Mouse (Mus musculus) neutrophil, adult 5-6 weeks (primary cell): Measurements from ENCODE around the gene Agap1. TPM values are rescaled to one million over a fixed set of nuclear protein-coding genes. Genes with fewer than 3 reads are reported as not detected.

ENCODE experiments used
- ATAC-seq: fragments of 151-379, 151-347 bp; 2 replicates; pipeline ENCODE4 v1.8.0; 2017; ENCODE audit warnings: mild to moderate bottlenecking, moderate TSS enrichment; ENCODE audit not compliant: insufficient number of reproducible peaks, poor library complexity, low FRiP score, severe bottlenecking; ENCODE audit errors: extremely low read depth
- total RNA-seq: library from RNA; stranded (forward); fragments of 200-1000 nt; gene quantifications from 2 replicates; pipeline ENCODE4 v1.2.3, GENCODE M21; 2017

Agap1 gene
- total RNA-seq, 1 experiment from 2014 or later = 9.7 TPM

DNA sequence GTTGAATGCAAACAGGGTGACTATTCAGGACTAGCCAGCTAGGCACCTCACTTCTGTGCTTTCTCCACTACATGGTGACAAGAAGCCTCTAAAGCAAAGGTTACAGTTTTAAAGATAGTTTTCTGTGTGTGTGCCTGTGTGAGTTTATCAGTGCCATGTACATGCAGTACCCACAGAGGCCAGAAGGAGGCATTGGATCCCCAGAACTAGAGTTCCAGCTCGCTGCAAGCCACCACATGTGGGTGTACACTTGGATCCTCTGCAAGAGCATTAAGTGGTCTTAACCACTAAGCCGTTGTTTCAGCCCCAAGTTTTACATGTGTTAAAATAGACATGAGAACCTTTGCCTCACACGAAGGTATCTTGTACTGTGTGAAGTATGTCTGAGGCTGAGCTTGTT is 219.1 kb downstream of the Agap1 start:
- no peak for ATAC-seq

DNA sequence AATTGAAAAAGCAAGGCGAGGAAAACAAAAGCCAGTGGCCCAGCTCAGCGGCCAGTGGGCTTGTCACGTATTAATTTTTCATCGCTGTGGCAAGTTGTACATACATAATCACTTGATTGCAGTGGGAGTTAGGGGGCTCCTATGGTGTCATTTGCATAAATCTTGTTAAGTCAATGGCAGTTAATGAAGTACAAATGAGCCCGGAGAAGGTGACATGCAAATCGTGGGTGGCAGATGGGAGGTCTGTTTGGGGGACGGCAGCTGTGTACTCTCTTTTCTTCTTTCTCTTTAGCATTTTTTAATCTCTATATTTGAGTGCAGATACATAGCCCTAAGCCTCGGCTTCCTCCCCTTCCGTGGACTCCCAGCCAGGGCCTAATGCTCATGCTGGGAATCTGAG is 220.1 kb downstream of the Agap1 start:
- ATAC-seq = no peak

DNA sequence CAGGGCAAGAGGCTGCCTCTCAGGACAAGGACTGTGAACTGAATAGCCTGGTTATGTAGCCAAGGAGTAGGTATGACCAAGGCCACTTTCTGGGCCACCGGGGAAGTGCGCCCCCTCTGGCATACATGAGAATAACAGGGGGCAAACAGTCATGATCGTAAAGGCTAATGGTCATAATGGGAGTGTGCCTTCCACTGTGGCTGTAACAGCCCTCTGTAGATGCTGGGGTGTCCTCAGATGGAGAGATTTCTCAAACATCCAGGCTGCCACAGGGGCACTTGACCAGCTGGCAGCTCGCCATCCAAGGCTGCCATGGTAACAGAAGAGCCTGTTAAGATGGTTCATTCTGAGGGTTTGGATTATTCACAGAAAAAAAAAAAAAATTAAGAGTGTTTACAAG is 221.8 kb downstream of the Agap1 start:
- ATAC-seq = no peak

DNA sequence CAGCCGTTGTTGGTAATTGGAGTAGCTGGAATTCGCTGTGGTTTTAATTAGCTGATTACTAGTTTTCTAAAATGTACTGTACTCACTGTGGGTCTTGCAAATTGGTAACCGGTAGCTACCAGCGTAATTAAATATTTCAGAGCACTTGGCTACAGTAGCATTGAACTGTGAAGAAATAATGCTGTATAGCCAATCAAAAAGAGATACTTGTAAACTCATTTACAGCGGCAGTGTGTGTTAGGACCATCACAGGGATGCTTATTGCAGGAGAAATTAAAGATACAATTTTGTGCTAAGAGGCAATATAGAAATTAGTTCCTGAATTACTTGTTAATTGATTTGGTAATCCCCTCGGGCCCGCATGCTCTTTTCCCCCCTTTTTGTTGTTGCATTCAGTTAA is 226.1 kb downstream of the Agap1 start:
- no peak for ATAC-seq

DNA sequence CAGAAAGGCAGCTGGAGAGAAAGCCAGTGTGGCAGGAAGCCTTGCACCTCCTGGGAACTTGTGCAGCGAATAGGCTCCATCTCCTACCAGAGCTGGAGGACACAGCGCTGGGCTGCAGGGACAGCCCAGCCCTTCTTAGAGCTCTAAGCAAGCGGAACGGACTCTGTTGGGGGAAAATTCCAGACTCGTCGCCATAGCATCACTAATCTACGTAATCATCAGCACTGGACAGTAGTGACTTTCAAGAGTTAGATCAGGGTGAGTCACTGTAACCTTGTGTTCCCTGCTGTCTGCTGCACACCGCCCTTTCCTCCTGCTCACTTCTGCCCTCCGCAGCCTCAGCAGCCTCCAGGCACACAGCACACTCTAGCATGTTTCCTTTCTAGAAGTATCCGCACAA is 234.3 kb downstream of the Agap1 start:
- no peak for ATAC-seq

DNA sequence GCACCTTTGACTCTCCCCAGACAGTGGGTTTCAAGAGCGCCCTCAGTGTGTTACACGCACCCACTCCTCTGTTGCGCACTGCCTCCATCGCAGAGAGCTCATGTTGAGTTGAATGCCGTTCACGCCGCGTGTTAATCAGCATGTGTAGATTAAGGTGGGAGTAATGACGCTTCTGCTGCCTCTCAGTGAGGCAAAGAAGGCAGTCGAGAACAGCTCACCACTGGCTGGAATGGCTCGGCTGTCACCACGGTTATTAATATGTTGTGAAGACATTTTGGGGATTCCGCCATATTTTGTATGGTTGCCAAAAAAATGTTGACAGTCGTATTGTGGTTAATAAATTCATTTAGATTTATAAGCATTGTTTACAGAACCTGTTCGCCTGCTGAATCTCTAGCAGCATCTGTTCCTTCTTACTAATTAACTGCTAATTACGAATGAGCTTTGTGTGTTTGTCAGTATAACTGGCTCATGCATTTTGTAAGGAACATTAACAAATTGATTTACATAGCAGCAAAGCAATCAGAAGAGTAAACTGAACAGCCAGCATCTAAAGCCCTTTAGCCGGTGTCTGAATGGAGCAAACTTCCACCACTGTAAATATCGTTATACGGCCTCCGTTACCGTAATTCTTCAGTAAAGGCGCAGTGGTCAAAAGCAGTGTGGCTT is 235.1 kb downstream of the Agap1 start:
- ATAC-seq = no peak

DNA sequence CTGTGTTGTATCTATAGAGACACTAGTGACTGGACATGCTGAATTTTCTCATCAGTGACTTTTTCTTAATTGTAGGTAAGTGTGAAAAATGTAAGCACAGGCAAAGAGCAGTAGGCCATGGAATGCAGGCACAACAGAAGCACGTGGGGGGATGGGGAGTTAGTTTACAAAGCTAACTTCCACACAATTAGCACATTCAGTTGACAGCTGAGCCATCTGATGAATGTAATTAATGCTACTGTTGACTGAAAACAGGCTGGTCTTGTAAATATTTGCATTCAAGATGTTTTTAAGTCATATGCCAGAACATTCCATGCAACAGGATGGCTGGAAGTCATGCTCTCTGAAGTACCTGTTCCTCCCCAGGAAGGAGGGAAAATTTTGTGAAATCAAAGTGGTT is 236.5 kb downstream of the Agap1 start:
- ATAC-seq = no peak

DNA sequence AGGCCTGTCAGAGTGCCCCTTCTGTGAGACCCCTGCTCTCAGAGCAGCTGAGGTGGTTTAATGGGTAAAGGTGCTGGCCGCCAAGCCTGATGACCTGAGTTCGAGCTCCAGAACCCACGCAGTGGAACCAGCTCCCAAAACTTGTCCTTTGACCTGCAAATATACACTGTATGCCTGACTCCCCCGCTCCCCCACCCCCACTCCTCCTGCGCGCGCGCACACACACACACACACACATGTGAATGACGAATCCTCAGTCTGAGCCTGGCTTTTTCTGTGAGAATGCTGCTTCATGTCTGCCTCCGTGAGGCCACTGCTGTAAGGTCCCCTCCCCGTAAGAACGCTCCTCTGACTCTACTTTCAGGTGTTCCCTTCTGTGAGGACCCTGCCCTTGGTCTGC is 237.8 kb downstream of the Agap1 start:
- ATAC-seq = no peak

DNA sequence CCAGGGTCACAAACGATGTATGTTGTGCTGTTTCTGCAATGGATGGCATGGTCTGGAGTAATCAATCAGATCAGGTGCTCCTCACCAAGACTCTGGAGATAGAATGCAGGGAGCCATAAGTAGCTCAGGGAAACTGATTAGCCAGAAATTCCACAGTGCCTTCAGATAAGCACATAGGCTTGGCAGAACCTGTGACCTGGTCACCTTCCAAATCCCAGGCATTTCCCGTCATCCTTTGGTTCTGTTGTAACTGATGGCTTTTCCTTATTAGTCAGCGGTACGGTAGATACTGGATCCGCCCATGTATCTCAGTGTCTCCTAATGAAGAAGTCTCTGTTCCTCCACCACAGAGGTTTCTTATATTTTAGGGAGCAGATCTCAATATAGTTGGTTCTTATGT is 240.3 kb downstream of the Agap1 start:
- ATAC-seq = no peak

DNA sequence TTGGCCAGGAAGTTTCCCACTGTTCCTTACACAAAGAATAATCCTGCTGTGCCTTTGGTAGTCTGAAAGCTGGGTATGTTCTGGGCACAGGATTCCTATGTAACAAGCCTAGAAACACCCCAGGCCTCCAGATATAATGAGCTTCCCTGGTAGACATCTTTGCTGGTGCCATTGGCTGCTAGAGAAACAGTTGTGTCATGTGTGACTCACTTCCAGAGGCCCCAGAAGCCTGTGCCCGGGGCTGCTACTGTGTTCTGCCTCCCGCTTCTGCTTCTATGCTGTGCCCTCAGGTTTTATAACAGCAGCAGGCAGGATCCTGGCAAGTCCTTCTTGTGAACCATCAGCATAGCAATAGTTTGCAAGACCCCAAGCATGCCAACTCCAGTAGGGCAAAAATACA is 242.6 kb downstream of the Agap1 start:
- no peak for ATAC-seq

DNA sequence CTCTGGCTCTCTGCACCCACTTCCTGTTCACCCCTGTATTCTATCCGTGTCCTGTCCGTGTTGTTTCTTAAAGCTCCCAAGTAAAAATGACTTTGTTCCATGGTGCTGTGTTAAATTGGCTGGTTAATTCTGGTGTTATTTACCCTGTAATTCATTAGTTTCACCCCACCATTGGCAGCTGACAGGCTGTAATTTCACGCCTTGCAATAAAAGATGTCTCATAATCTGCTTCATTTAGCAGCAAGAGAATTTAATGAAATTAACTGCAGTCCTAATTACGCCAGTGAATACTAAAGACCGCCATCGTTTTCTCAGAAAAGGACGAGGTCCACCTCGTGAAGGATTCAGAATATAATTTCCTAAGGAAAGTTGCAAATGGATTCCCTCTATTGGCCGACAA is 245.6 kb downstream of the Agap1 start:
- no peak for ATAC-seq

DNA sequence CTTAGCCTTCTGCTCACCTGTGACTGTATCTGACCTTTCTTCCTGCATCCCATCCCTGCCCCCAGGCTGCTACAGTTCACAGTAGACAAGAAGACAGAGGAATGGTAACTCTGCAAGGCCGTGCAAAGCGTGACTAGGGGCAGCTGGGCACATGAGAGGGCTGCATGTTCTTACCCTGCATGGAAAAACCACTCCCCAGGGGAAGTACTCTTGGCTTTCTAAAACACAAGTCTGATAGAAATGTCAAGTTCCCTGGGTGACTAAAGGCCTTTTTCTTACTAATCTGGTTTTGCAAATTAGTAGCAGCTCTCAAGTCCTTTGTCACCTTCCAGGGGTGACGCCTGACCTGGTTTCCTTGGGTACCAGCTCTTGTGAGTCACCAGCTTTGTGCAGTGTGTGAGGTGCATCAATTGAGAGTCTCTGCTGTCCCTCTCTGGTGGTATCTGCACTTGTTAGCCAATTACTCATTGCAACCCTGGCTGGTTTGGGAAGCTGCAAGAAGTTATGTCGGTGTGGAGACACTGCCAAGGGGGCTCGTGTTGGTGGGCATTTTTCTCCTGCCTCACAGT is 246.6 kb downstream of the Agap1 start:
- no peak for ATAC-seq

DNA sequence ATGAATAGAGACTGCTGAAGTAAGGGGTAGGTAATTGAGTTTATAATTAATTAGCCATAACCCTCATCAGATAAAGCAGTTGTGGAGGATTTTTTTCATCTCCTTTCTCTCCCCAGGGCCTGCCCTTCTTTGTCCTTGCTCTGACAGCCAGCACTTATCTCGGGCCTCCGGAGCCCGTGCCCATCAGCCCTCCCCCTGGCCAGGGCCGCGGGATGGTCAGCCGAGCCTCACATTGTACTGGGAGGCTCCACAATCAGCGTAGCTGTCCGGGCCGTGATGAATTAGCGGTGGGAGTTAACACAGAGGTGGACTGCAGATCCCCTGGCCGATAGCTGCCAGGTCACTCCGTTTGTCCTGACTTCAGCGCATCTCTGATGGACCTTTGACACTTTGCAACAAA is 248.7 kb downstream of the Agap1 start:
- no peak for ATAC-seq

DNA sequence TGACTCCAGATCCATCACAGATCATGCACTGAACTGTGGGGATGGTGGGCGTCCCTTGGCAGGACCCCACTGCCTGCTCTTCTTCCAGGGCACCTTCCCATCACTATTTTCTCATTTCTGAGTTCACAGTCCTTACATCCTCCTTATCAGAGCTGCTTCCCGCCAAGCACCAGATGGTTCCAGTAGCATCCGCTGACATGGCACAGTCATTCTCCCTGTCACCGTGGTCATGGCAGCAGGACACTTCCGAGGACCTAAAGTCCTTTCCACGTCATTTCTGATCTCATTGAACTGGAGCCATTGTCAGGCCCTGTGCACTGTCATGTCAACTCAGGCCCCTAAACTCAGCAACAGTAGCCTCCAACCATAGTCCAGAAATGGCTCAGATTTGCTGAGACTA is 251.1 kb downstream of the Agap1 start:
- ATAC-seq = no peak

DNA sequence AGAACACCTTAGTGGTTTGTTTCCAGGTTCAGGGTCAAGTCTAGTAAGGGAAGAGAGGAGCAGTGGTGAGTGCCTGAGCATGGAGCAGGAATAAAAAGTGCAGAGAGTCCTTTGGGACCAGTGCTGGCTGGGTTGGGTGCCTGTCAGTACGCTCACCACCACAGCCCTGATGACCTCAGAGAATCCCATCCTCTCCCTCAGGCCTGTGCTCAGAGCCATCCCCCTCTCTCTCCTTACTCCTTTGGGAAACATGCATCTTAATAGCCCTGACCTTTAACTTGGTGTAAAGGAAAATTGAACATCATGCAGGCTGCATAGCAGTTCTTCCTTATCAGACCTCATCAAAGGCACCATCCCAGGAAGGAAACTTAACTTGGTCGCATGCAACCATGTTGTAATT is 252.3 kb downstream of the Agap1 start:
- no peak for ATAC-seq

DNA sequence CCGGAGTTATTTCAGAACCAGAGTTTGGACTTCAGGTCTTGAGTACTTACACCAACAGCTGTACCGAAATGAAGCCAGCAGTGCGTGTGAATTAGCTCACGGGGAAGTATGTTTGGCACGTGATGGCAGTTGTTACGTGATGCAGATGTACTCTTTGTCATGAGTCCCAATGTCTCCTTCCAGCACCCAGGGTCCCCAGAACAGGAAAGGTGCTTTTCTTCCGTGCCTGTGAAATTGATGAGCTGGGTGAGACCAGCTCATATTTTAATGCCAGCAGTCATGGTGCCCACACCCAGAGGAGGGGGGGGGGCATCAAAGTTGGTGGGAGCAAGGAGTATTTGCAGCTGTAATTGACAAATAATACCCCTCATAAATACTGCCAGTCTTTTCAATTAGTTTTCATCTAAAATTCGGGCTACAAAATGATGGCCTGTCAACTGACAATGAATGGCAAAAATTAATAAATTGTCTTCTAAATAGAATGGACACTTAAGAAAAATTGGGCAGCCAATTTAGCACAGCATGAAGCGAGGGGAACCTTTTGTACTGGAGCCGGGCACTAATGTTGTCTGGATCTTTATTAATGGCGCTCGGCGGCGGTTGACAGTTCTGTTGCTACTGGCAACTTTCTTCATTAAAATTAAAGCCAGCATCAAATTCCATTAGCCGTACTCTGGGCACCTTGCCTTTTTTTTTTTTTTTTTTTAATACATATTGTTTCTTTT is 253.3 kb downstream of the Agap1 start:
- no peak for ATAC-seq

DNA sequence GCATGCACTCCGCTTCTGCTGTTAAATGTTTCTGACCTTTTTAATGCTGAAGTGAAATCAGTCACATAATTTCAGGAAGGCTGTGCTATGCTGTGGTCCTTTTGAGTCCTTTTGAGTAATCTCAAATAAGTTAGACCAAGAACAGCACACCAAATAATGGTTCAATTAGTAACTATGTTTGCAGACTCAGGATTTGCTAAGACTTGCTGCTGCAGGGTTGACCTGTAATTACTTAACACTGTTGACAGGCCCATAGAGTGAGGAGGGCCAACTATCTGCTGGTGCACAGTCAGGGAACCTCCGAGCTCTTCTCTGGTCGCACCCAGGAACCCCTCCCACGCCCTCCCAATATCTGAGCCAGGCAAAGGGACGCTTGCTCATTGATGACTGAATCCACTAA is 255.2 kb downstream of the Agap1 start:
- no peak for ATAC-seq

DNA sequence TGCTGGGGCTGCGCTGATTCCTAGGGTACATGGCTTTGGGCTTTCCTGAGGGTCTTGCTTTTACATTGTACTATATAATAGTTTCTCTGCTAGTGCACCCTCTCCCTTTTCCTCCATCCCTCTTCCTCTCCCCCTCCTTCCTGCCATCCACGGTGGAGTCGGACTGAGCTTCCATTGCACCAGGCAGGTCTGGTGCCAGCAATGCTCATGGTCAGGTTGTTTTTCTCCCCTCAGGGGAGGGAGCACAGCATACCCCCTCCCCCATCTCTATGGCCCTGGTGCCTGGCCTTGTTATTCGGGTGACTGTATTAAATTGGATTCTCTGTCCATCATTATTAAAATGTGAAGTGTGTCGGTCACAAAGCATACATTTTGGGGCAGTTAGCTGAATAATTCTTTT is 259.1 kb downstream of the Agap1 start:
- ATAC-seq = no peak

DNA sequence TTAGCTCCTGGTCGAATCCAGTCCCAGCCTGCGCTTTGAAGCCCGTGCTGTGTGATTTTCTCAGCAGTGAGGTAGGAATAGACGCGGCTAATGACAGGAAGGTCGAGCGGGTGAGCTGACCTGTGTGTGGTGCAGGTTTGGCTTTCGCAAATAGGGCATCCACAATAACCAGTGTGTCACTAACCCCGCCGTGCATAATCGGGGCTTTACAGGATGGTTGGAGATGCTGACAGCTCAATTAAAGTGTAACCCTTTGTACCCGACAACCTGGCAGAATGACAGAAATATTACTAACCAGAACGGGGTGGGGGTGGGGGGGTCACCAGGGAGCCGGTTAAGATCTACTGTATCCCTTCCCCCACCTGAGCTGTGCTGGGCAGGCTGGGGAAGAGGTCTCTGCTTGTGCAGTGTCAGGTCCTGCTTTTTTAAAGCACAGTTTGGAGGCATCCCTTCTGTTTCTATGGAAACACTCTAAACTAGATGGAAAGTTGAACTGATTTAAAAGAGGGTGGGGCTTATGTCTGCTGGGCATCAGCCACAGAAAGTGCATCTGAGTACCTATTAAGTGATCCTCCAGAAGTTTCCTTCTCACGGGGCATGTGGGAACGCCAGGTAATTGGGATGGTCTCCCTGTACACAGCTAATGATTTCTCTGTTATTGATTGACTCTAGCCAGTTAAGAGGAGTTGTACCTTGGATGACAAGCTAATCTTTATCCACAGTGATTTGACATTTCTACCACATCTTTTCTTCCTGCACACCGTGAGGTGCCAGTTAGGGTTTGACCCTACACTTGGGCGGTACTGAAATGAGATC is 259.8 kb downstream of the Agap1 start:
- no peak for ATAC-seq

DNA sequence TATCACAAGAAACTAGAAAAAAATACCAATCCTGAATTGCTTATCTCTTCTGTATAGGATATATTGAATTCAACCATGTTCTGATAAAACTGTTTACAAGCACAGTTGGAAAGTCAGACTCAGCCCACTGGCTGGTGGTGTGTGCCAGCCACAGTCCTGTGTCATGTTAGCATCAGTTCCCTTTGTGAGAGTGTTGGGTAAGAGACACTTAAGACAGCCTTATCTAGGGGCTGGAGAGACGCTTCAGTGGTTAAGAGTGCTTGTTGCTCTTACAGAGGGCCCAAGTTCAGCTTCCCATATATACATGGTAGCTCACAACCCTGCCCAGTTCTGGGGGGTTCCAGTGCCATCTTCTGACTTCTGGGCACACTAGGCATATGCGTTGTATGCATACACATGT is 261.6 kb downstream of the Agap1 start:
- ATAC-seq = no peak
